21 mouse cellular contexts compared by ENCODE assay signal in the genomic region with DNA sequence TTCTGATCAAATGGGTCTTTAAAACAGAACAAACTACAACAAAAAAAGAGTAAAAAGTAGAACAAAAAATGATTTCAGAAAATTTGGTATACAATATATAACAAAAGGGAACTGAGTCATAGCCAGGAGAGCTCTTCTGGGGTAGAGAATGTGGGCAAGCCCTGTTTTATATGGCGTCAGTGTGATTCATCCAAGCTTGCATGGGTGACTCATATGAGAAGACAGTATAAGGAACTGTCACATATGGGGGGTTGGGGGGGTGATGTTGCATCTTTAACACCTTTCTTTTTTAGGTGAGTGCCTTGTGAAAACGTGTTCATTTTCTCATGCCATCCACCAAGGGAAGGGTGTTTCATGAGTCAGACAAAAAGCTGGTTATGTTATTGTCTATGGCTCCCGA.
DNase-seq lines count a peak whose midpoint lies in the region; ATAC-seq and TF ChIP-seq lines count a peak whose summit lies in the region.
"Had no signal": no experiment of that assay in that cellular context is flagged by ENCODE, and none has a peak within 500 bp of the region (broad histone marks: within the 10 kb centered on the region; RNA-seq: fewer than 3 reads in every experiment).

No protein-coding gene starts in this region.

- no peak overlapping the region for H3K4me3 ChIP-seq in hindbrain, embryonic 13.5 days
- no peak overlapping the region for H3K4me3 ChIP-seq in kidney, adult 2 months (ENCODE audit: insufficient read depth, low read depth, low read length)
- H3K4me3 ChIP-seq: embryonic facial prominence, embryonic 12.5 days; erythroblast, embryonic 14.5 days; heart, embryonic 15.5 days; neural tube, embryonic 12.5 days had no signal

- intact Hi-C loops in left cerebral cortex, postnatal 4 days (cut with DNase I) = no loop called here
- intact Hi-C loops in left cerebral cortex, postnatal 36 days (cut with DNase I) = no loop called here

- no peak overlapping the region for H3K27ac ChIP-seq in hindbrain, embryonic 13.5 days
- H3K27ac ChIP-seq in kidney, adult 2 months (ENCODE audit: insufficient read depth, low read depth, low read length) = no peak overlapping the region
- H3K27ac ChIP-seq: embryonic facial prominence, embryonic 12.5 days; heart, embryonic 15.5 days; hindbrain, embryonic 14.5 days; neural tube, embryonic 12.5 days had no signal

- 0 out of 2 replicates have a peak, but pooled peaks cover 4% of the 10 kb centered on the region for H3K36me3 ChIP-seq in hindbrain, embryonic 13.5 days
- H3K36me3 ChIP-seq in kidney, adult 2 months (ENCODE audit: control insufficient read depth, insufficient read depth, low read length) = no peaks in the 10 kb centered on the region
- H3K36me3 ChIP-seq: embryonic facial prominence, embryonic 12.5 days; heart, embryonic 15.5 days; neural tube, embryonic 12.5 days had no signal

- WGBS in hindbrain, embryonic 13.5 days = 89% methylated on average over 3 of the region's 3 CpGs
- 77% methylated on average over 3 of the region's 3 CpGs for WGBS in kidney, adult 2 months

- H3K4me2 ChIP-seq in hindbrain, embryonic 13.5 days = no peak overlapping the region
- H3K4me2 ChIP-seq: embryonic facial prominence, embryonic 12.5 days; heart, embryonic 15.5 days; hindbrain, embryonic 14.5 days; neural tube, embryonic 12.5 days had no signal

- H3K27me3 ChIP-seq in hindbrain, embryonic 13.5 days = no peaks in the 10 kb centered on the region
- no peaks in the 10 kb centered on the region; the same call in 1 of the 2 replicates for H3K27me3 ChIP-seq in kidney, adult 2 months (replicated peaks; ENCODE audit: control insufficient read depth, insufficient read depth, low read length)
- H3K27me3 ChIP-seq: embryonic facial prominence, embryonic 12.5 days; heart, embryonic 15.5 days; neural tube, embryonic 12.5 days had no signal

- TF ChIP-seq CTCF in kidney, adult 2 months (conservative IDR thresholded peaks at IDR 0.05; ENCODE audit: insufficient read depth, insufficient read length, low read depth, low read length) = no peak

- DNase-seq in left cerebral cortex, adult 11 months (ENCODE audit: low spot score) = peak; percentile 25
- DNase-seq in left cerebral cortex, postnatal 4 days = no peak
- peak; percentile 1 for DNase-seq in 416B (ENCODE audit: low read depth)
- peak; percentile 85 for DNase-seq in brain, adult 2 months (ENCODE audit: low read depth, low spot score)
- DNase-seq in left cerebral cortex, postnatal 36 days (ENCODE audit: low spot score in 2 of 2) = peak; percentile 8 to 23
- no peak for DNase-seq in urinary bladder, postnatal 36 days (ENCODE audit: low spot score in 2 of 2)
- DNase-seq in kidney, adult 2 months = no peak
- DNase-seq: adrenal gland, postnatal 14 days; cerebellum, adult 8-10 months; heart, postnatal 36 days; kidney, adult 8-10 months; lung, postnatal 4 days; midbrain, embryonic 14.5 days; thymus, postnatal 36 days had no signal

- H3K9me3 ChIP-seq in hindbrain, embryonic 13.5 days = 0 out of 2 replicates have a peak, but pooled peaks cover 7% of the 10 kb centered on the region
- H3K9me3 ChIP-seq: embryonic facial prominence, embryonic 12.5 days; heart, embryonic 15.5 days; neural tube, embryonic 12.5 days had no signal

- TF ChIP-seq POLR2A in kidney, adult 2 months (IDR thresholded peaks at IDR 0.05; ENCODE audit: low read depth, low read length) = no peak

- no peaks in the 10 kb centered on the region for H3K4me1 ChIP-seq in hindbrain, embryonic 13.5 days (replicated peaks)
- H3K4me1 ChIP-seq in kidney, adult 2 months (ENCODE audit: control insufficient read depth, insufficient read depth, low read length) = no peaks in the 10 kb centered on the region
- H3K4me1 ChIP-seq: embryonic facial prominence, embryonic 12.5 days; heart, embryonic 15.5 days; neural tube, embryonic 12.5 days had no signal

- no peak for ATAC-seq in hindbrain, embryonic 13.5 days (ENCODE audit: low FRiP score)
- ATAC-seq: forebrain, embryonic 14.5 days had no signal

- H3K9ac ChIP-seq in hindbrain, embryonic 13.5 days = no peak overlapping the region
- H3K9ac ChIP-seq: embryonic facial prominence, embryonic 12.5 days; heart, embryonic 15.5 days; hindbrain, embryonic 14.5 days; neural tube, embryonic 12.5 days had no signal

Comparison
In these comparisons a context has a peak if more than half of its experiments do, and no peak if none do; other contexts are left out.
1. DNase-seq: peak in left cerebral cortex, adult 11 months (single experiment), 416B (single experiment), brain, adult 2 months (single experiment) and left cerebral cortex, postnatal 36 days (2 of 2); none in left cerebral cortex, postnatal 4 days (single experiment), urinary bladder, postnatal 36 days (0 of 2) and kidney, adult 2 months (single experiment).